Mouse (Mus musculus): Measurements from ENCODE around the gene Mtif3.

Mtif3 gene

GRCm38 (mm10) chr5:146963118-146963936, at the start of gene Mtif3:
Gene Mtif3, minus strand, starts transcription at chr5:146963800.
- DNase-seq (ENCODE audit: low spot score), result peak; percentile 86

GRCm38 (mm10) chr5:147011333-147011732, 47.7 kb upstream of the Mtif3 start:
- no peak for DNase-seq (ENCODE audit: low spot score)

GRCm38 (mm10) chr5:147003303-147003702, 39.7 kb upstream of the Mtif3 start:
- DNase-seq (ENCODE audit: low spot score), result no peak

- DNase-seq (ENCODE audit: low spot score), result no peak
Measured at GRCm38 (mm10) chr5:147001312-147001711, 37.7 kb upstream of the Mtif3 start.

GRCm38 (mm10) chr5:146998802-146999201, 35.2 kb upstream of the Mtif3 start:
- DNase-seq (ENCODE audit: low spot score), result no peak

- no peak for DNase-seq (ENCODE audit: low spot score)
Measured at GRCm38 (mm10) chr5:146996812-146997211, 33.2 kb upstream of the Mtif3 start.

- DNase-seq (ENCODE audit: low spot score), result no peak
Measured at GRCm38 (mm10) chr5:146994973-146995372, 31.4 kb upstream of the Mtif3 start.

- no peak for DNase-seq (ENCODE audit: low spot score)
Measured at GRCm38 (mm10) chr5:146993509-146993908, 29.9 kb upstream of the Mtif3 start.

- no peak for DNase-seq (ENCODE audit: low spot score)
Measured at GRCm38 (mm10) chr5:146989051-146989450, 25.5 kb upstream of the Mtif3 start.

GRCm38 (mm10) chr5:146987588-146987987, 24.0 kb upstream of the Mtif3 start:
- DNase-seq (ENCODE audit: low spot score), result no peak

- no peak for DNase-seq (ENCODE audit: low spot score)
Measured at GRCm38 (mm10) chr5:146985725-146986433, 22.3 kb upstream of the Mtif3 start.

GRCm38 (mm10) chr5:146983216-146983615, 19.6 kb upstream of the Mtif3 start:
- DNase-seq (ENCODE audit: low spot score), result peak; percentile 50

GRCm38 (mm10) chr5:146981376-146981775, 17.8 kb upstream of the Mtif3 start:
- no peak for DNase-seq (ENCODE audit: low spot score)

GRCm38 (mm10) chr5:146974781-146975123, 11.2 kb upstream of the Mtif3 start:
- DNase-seq (ENCODE audit: low spot score), result no peak

- no peak for DNase-seq (ENCODE audit: low spot score)
Measured at GRCm38 (mm10) chr5:146973858-146974780, 10.5 kb upstream of the Mtif3 start.

GRCm38 (mm10) chr5:146973353-146973752, 9.8 kb upstream of the Mtif3 start:
- no peak for DNase-seq (ENCODE audit: low spot score)

GRCm38 (mm10) chr5:146971776-146972561, 8.4 kb upstream of the Mtif3 start:
- DNase-seq (ENCODE audit: low spot score), result no peak

- DNase-seq (ENCODE audit: low spot score), result no peak
Measured at GRCm38 (mm10) chr5:146968695-146969393, 5.2 kb upstream of the Mtif3 start.

GRCm38 (mm10) chr5:146963937-146964278, 308 bp upstream of the Mtif3 start:
- no peak for DNase-seq (ENCODE audit: low spot score)

GRCm38 (mm10) chr5:146956678-146957077, 6.9 kb downstream of the Mtif3 start:
- no peak for DNase-seq (ENCODE audit: low spot score)

GRCm38 (mm10) chr5:146955651-146956050, 7.9 kb downstream of the Mtif3 start:
- DNase-seq (ENCODE audit: low spot score), result no peak
